Mouse (Mus musculus): ENCODE results near the gene Siah1a.

DNA sequence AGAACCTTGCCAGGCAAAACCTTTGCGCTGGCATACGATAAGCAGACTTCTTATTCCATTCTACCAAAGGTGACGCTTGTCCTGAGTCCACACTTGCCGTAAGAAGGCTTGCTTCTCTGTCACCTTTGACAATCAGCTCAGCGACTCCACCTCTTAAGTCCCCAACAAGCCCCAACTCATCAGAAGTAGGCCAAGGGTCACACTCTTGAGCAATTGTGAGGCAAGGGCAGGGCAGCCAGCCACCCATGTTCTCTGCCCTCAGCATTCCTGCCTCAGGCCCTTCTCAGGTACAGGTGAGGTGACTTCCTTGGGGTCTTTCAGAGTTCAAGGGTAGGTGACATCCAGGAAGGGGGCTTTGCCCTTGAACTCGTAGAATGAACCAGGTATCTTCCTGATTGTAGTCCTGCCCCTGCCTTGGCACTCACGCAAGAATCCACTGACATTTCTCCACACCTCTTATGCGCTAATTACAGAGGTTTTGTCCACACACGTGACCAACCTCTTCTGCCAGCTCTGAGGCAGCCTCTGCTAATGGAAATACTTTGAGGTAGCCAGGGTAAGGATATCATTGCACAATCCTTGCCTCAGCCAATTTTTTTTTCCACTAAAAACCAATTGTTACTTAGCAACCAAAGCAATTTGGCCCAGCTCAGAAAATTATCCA, 20.9 kb upstream of the Siah1a start:
- no peak for TF ChIP-seq CTCF (IDR thresholded peaks at IDR 0.05; ENCODE audit: low read depth, low read length)
- no peak for TF ChIP-seq POLR2A (IDR thresholded peaks at IDR 0.05; ENCODE audit: borderline replicate concordance, low read depth, low read length)

Measured in bone marrow macrophage, adult 2 months (primary cell).